Mouse (Mus musculus): ENCODE results near the gene Cwf19l1. TPM values are rescaled to one million over a fixed set of nuclear protein-coding genes. Genes with fewer than 3 reads are reported as not detected.

The Cwf19l1 gene
- polyA plus RNA-seq (2012): 0.34 and 0.41 TPM in 2 replicates

DNA sequence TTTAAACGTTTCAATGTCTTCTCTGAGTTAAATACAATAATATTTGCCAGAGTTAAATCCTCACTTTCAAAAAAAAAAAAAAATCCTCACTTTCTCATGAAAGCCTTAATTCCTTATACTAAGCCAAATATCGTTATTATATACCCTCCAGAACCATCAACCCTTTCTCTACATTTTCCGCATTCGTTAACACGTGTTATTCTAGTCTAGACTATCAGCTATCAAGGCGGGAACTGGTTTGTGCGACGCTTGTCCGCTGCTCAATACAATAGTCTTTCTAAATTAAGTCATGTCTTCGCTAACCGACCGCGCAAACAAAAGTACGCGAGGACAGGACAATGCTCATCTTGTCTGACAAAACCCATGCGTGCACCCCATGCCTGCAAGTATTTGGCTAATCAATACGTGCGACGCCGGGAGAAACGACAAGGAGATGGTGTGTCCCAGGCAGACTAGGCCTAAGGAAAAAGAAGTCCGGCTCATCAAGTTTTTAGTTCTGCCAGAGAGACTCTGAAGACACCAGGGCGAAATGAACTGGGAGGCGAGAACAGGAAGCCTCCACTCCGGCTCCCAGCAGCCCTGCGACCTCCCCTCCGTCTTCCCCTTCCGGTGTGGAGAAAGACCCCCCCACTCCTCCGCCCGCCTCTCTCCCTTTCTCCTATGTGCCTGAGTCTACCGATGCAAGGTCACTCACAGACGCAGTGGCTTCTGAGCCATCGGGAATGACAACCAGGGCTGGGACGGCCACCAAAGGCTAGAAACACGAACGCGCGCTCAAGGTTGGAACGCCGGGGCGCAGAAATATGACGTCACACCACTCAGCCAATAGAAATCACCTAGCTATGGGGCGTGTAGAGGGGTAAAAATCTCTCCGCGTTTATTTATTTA lies at the start of gene Cwf19l1:
Gene Cwf19l1, minus strand, starts transcription at position 805 of the 888 bp plus-strand sequence.
- no peaks in the 10 kb centered on the region for H3K27me3 ChIP-seq (ENCODE audit: control insufficient read depth)

GRCm38 (mm10) chr19:44183968-44184367 lies 48.3 kb upstream of the Cwf19l1 start:
- TF ChIP-seq GATA1 (IDR thresholded peaks at IDR 0.05; ENCODE audit: low read length): no peak
- TF ChIP-seq TAL1 (IDR thresholded peaks at IDR 0.05; ENCODE audit: low read length): no peak
- H3K9me3 ChIP-seq (ENCODE audit: control insufficient read depth, low read length): no peaks in the 10 kb centered on the region
- H3K27me3 ChIP-seq (ENCODE audit: control insufficient read depth): no peaks in the 10 kb centered on the region
- H3K4me1 ChIP-seq (ENCODE audit: control insufficient read depth): no peaks in the 10 kb centered on the region
- no peak overlapping the region for H3K4me3 ChIP-seq (replicated peaks)
- H3K36me3 ChIP-seq (ENCODE audit: control insufficient read depth): no peaks in the 10 kb centered on the region

More for the DNA sequence above, at the start of gene Cwf19l1:
- Histone ChIP-seq H3K36me3 (ENCODE audit: control insufficient read depth) (peaks cover 44% of the 10 kb centered on the region), H3K9me3 (ENCODE audit: control insufficient read depth, low read length) (no peaks in the 10 kb centered on the region), H3K4me1 (ENCODE audit: control insufficient read depth) (peaks cover 36% of the 10 kb centered on the region), H3K4me3 (replicated peaks) (peak within 1 kb of the TSS; percentile 87)
- no peak for TF ChIP-seq GATA1 (IDR thresholded peaks at IDR 0.05; ENCODE audit: low read length)
- TF ChIP-seq TAL1 (IDR thresholded peaks at IDR 0.05; ENCODE audit: low read length): no peak

DNA sequence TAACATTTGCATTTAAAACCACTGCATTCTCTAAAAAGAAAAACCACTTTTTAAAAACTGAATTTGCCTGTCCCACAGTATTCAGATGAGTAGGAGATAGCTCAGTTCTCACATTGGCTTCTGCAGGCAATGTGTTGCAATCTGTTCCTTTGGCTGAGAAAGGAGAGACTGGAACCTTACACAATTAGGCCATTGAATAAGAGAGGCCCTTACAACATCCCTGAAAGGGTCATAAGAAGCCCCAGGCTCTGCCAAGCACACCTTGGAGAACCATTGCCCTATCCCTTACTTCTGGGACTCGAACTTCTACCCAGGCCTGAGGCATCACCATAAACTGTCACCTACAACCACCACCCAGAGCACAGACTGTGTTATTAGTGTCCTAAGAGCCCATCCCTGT lies 44.8 kb upstream of the Cwf19l1 start:
- TF ChIP-seq GATA1 (IDR thresholded peaks at IDR 0.05; ENCODE audit: low read length) (no peak), TAL1 (IDR thresholded peaks at IDR 0.05; ENCODE audit: low read length) (no peak)

DNA sequence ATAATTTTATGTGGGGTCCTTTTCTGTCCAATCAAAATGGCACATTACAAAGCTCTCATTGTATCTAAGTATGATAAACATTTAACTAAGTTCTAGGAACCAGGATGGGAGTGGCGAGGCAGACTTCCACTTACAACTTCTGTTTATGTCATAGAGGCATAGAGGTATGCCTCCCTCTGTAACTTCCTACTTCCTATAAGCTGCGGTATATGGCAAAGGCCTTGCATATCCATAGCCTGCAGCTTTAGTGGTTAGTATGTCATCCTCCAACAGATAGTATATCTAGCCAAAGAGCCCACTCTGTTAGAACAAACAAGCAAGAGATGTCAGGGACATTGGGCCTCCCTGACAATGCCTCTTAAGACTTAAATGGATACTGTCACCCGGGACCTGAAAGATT lies 41.1 kb upstream of the Cwf19l1 start:
- H3K4me3 ChIP-seq (replicated peaks): no peak overlapping the region
- no peaks in the 10 kb centered on the region; the same call in 1 of the 2 replicates for H3K27me3 ChIP-seq (ENCODE audit: control insufficient read depth)
- H3K9me3 ChIP-seq (ENCODE audit: control insufficient read depth, low read length): no peaks in the 10 kb centered on the region
- H3K36me3 ChIP-seq (ENCODE audit: control insufficient read depth): no peaks in the 10 kb centered on the region
- TF ChIP-seq GATA1 (IDR thresholded peaks at IDR 0.05; ENCODE audit: low read length): no peak
- no peak for TF ChIP-seq TAL1 (IDR thresholded peaks at IDR 0.05; ENCODE audit: low read length)
- no peaks in the 10 kb centered on the region for H3K4me1 ChIP-seq (ENCODE audit: control insufficient read depth)

More for the DNA sequence above, 44.8 kb upstream of the Cwf19l1 start:
- no peaks in the 10 kb centered on the region for H3K36me3 ChIP-seq (ENCODE audit: control insufficient read depth)
- H3K4me1 ChIP-seq (ENCODE audit: control insufficient read depth): no peaks in the 10 kb centered on the region
- H3K4me3 ChIP-seq (replicated peaks): no peak overlapping the region
- no peaks in the 10 kb centered on the region for H3K27me3 ChIP-seq (ENCODE audit: control insufficient read depth)
- H3K9me3 ChIP-seq (ENCODE audit: control insufficient read depth, low read length): no peaks in the 10 kb centered on the region

DNA sequence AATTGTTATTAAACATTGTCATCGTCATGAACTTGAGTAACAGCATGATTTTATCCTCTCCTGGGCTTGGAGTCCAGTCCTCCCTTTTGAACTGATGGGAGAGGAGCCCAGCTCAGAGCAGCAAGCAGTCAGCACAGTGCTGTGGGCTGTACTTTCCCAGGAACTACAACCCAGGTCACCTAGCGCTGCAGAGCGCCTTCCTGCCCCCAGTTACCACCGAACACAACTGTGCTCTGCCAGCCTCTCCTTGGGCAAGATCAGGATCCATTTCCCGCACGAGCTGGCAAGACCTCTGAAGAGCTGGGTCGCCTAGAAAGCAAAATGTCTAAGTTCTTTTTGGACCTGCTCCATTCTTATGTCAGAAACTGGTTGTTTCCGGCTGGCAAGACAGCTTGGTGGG lies 39.2 kb upstream of the Cwf19l1 start:
- H3K4me3 ChIP-seq (replicated peaks): no peak overlapping the region
- H3K36me3 ChIP-seq (ENCODE audit: control insufficient read depth): no peaks in the 10 kb centered on the region
- H3K27me3 ChIP-seq (ENCODE audit: control insufficient read depth): no peaks in the 10 kb centered on the region; the same call in 1 of the 2 replicates
- TF ChIP-seq GATA1 (IDR thresholded peaks at IDR 0.05; ENCODE audit: low read length) (no peak), TAL1 (IDR thresholded peaks at IDR 0.05; ENCODE audit: low read length) (no peak)
- no peaks in the 10 kb centered on the region for H3K4me1 ChIP-seq (ENCODE audit: control insufficient read depth)
- H3K9me3 ChIP-seq (ENCODE audit: control insufficient read depth, low read length): no peaks in the 10 kb centered on the region

DNA sequence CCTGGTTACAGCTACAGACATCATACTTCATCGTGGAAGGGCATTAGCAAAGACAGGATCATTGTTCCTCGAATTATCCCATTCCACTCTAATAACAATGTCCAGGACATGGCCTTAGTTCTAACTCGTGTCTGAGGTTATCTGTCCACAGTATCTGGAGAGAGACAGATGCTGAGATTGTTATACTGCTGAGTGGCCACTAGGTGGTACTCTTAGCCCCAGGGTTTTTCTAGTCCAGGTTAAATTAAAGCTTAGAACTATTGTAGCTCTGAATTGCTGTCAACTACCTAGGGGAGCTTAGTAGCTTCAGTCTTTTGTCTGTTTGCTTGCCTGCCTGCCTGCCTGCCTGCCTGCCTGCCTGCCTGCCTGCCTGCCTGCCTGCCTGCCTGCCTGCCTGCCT lies 25.8 kb upstream of the Cwf19l1 start:
- Histone ChIP-seq H3K9me3 (ENCODE audit: control insufficient read depth, low read length) (no peaks in the 10 kb centered on the region), H3K36me3 (ENCODE audit: control insufficient read depth) (no peaks in the 10 kb centered on the region), H3K27me3 (ENCODE audit: control insufficient read depth) (peaks cover 7% of the 10 kb centered on the region), H3K4me3 (replicated peaks) (no peak overlapping the region), H3K4me1 (ENCODE audit: control insufficient read depth) (no peaks in the 10 kb centered on the region)
- TF ChIP-seq GATA1 (IDR thresholded peaks at IDR 0.05; ENCODE audit: low read length) (no peak; the same call in 1 of the 2 replicates), TAL1 (IDR thresholded peaks at IDR 0.05; ENCODE audit: low read length) (no peak)

- no peaks in the 10 kb centered on the region for H3K9me3 ChIP-seq (ENCODE audit: control insufficient read depth, low read length)
- H3K4me3 ChIP-seq (replicated peaks): no peak overlapping the region
- TF ChIP-seq GATA1 (IDR thresholded peaks at IDR 0.05; ENCODE audit: low read length) (no peak), TAL1 (IDR thresholded peaks at IDR 0.05; ENCODE audit: low read length) (no peak)
- peaks cover 12% of the 10 kb centered on the region for H3K27me3 ChIP-seq (ENCODE audit: control insufficient read depth)
- no peaks in the 10 kb centered on the region for H3K36me3 ChIP-seq (ENCODE audit: control insufficient read depth)
- no peaks in the 10 kb centered on the region for H3K4me1 ChIP-seq (ENCODE audit: control insufficient read depth)
These were observed 23.7 kb upstream of the Cwf19l1 start for GRCm38 (mm10) chr19:44159386-44159785.

DNA sequence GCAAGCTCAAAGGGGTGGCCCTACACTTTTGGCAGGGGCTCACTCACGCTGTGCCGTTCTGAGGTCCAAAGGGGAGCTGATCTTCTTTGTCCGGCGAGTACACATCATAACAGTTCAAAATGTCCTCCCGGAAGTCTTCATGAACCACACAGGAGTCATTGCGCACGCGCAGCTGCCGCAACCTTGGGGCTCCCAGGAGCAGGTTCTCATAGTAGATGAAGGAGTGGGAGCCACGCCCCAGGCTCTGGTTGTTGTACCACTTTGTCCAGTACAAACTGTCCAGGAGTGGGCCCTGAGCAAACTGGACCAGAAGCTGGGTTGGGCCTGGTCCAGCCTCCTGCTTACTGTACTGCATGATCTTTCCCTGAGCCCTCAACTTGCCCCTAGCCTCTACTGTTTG lies 21.3 kb upstream of the Cwf19l1 start:
- H3K4me1 ChIP-seq (ENCODE audit: control insufficient read depth): no peaks in the 10 kb centered on the region
- H3K9me3 ChIP-seq (ENCODE audit: control insufficient read depth, low read length): no peaks in the 10 kb centered on the region
- peaks cover 14% of the 10 kb centered on the region for H3K27me3 ChIP-seq (ENCODE audit: control insufficient read depth)
- no peak overlapping the region for H3K4me3 ChIP-seq (replicated peaks)
- no peaks in the 10 kb centered on the region for H3K36me3 ChIP-seq (ENCODE audit: control insufficient read depth)
- no peak for TF ChIP-seq TAL1 (IDR thresholded peaks at IDR 0.05; ENCODE audit: low read length)

- H3K4me1 ChIP-seq (ENCODE audit: control insufficient read depth): no peaks in the 10 kb centered on the region
- no peaks in the 10 kb centered on the region for H3K36me3 ChIP-seq (ENCODE audit: control insufficient read depth)
- H3K9me3 ChIP-seq (ENCODE audit: control insufficient read depth, low read length): no peaks in the 10 kb centered on the region
- H3K27me3 ChIP-seq (ENCODE audit: control insufficient read depth): peaks cover 25% of the 10 kb centered on the region
- H3K4me3 ChIP-seq (replicated peaks): no peak overlapping the region
- TF ChIP-seq TAL1 (IDR thresholded peaks at IDR 0.05; ENCODE audit: low read length): no peak
- TF ChIP-seq GATA1 (IDR thresholded peaks at IDR 0.05; ENCODE audit: low read length): no peak
These were observed 18.1 kb upstream of the Cwf19l1 start for GRCm38 (mm10) chr19:44153781-44154180.
